Mouse (Mus musculus) neural tube, embryonic 13.5 days (tissue): Measurements from ENCODE around the gene Bak1. TPM values are rescaled to one million over a fixed set of nuclear protein-coding genes. Genes with fewer than 3 reads are reported as not detected.

ENCODE experiments used
- ATAC-seq: fragments of 200-750 bp; cut with Nextera tagmentation; 2 replicates; pipeline ENCODE4 v1.8.0; 2017; ENCODE audit warnings: low read depth, mild to moderate bottlenecking, moderate TSS enrichment, moderate library complexity
- H3K27ac ChIP-seq: fragments of 300-500 bp; sonication (generic); replicated peaks from 2 replicates; pipeline ENCODE4 v1.5.1; 2015; ENCODE audit warnings: moderate library complexity, mild to moderate bottlenecking, inconsistent platforms
- H3K27me3 ChIP-seq: fragments of 300-500 bp; sonication (generic); 2 replicates; pipeline ENCODE4 v1.6.1; 2015; ENCODE audit warnings: mild to moderate bottlenecking, inconsistent platforms
- H3K36me3 ChIP-seq: fragments of 300-500 bp; sonication (generic); 2 replicates; pipeline ENCODE4 v1.6.1; 2015; ENCODE audit warnings: mild to moderate bottlenecking, inconsistent platforms
- H3K4me1 ChIP-seq: fragments of 300-500 bp; sonication (generic); replicated peaks from 2 replicates; pipeline ENCODE4 v1.6.1; 2015; ENCODE audit warnings: inconsistent platforms
- H3K4me2 ChIP-seq: fragments of 300-500 bp; sonication (generic); 2 replicates; pipeline ENCODE4 v1.6.1; 2015; ENCODE audit warnings: inconsistent platforms, mild to moderate bottlenecking, moderate library complexity
- H3K4me3 ChIP-seq: fragments of 300-500 bp; sonication (generic); 2 replicates; pipeline ENCODE4 v1.5.1; 2015; ENCODE audit warnings: mild to moderate bottlenecking, inconsistent platforms
- H3K9ac ChIP-seq: fragments of 300-500 bp; sonication (generic); 2 replicates; pipeline ENCODE4 v1.6.1; 2015; ENCODE audit warnings: moderate library complexity, mild to moderate bottlenecking, inconsistent platforms
- H3K9me3 ChIP-seq: fragments of 300-500 bp; sonication (generic); 2 replicates; pipeline ENCODE4 v1.6.1; 2016; ENCODE audit warnings: inconsistent platforms
- WGBS: fragments of 180-500 bp; shearing (Covaris S2); methylation state at CpG from one replicate; pipeline ENCODE4 v1.1.7; 2015; 5-methylcytosine and 5-hydroxymethylcytosine counted together
- polyA plus RNA-seq: library from polyadenylated mRNA; unstranded; fragments of >200 nt; fragmentation: Nextera tagmentation; extraction: Ambion mirVana; gene quantifications from 2 replicates; pipeline ENCODE4 v1.2.1, GENCODE M21; 2015

Bak1 gene
- polyA plus RNA-seq, 1 experiment from 2014 or later: 3.3 TPM

- Histone ChIP-seq H3K27me3 (no peaks in the 10 kb centered on the region), H3K4me3 (no peak overlapping the region), H3K4me2 (no peak overlapping the region), H3K9me3 (no peaks in the 10 kb centered on the region), H3K9ac (no peak overlapping the region), H3K27ac (no peak overlapping the region), H3K36me3 (no peaks in the 10 kb centered on the region), H3K4me1 (peaks cover 10% of the 10 kb centered on the region)
- 86% methylated on average over 7 of the region's 7 CpGs for WGBS
- no peak for ATAC-seq
These were observed 37.3 kb upstream of the Bak1 start for GRCm38 (mm10) chr17:27066065-27066464.

GRCm38 (mm10) chr17:27064195-27064594 is 35.4 kb upstream of the Bak1 start:
- Histone ChIP-seq H3K9me3 (no peaks in the 10 kb centered on the region), H3K27ac (no peak overlapping the region), H3K4me2 (no peak overlapping the region), H3K27me3 (peaks cover 15% of the 10 kb centered on the region), H3K36me3 (no peaks in the 10 kb centered on the region), H3K4me1 (peaks cover under 1% of the 10 kb centered on the region), H3K4me3 (no peak overlapping the region), H3K9ac (no peak overlapping the region)
- 91% methylated on average over 2 of the region's 2 CpGs for WGBS
- ATAC-seq: no peak

- H3K27me3 ChIP-seq: peaks cover 20% of the 10 kb centered on the region
- H3K27ac ChIP-seq: no peak overlapping the region
- H3K36me3 ChIP-seq: no peaks in the 10 kb centered on the region
- no peaks in the 10 kb centered on the region for H3K9me3 ChIP-seq
- H3K4me3 ChIP-seq: no peak overlapping the region
- no peak overlapping the region for H3K9ac ChIP-seq
- no peak for ATAC-seq
- no peak overlapping the region for H3K4me2 ChIP-seq
- WGBS: 59% methylated on average over 6 of the region's 6 CpGs
- H3K4me1 ChIP-seq: 0 out of 2 replicates have a peak, but pooled peaks cover 1% of the 10 kb centered on the region
These were observed 34.9 kb upstream of the Bak1 start for GRCm38 (mm10) chr17:27063717-27064116.

GRCm38 (mm10) chr17:27062684-27063083 is 33.9 kb upstream of the Bak1 start:
- H3K4me2 ChIP-seq: no peak overlapping the region
- ATAC-seq: no peak
- no peak overlapping the region for H3K9ac ChIP-seq
- 90% methylated on average over 7 of the region's 7 CpGs for WGBS
- H3K27me3 ChIP-seq: peaks cover 30% of the 10 kb centered on the region
- no peak overlapping the region for H3K27ac ChIP-seq
- no peaks in the 10 kb centered on the region for H3K36me3 ChIP-seq
- H3K9me3 ChIP-seq: no peaks in the 10 kb centered on the region
- no peak overlapping the region for H3K4me3 ChIP-seq
- peaks cover 10% of the 10 kb centered on the region for H3K4me1 ChIP-seq

- Histone ChIP-seq H3K4me3 (no peak overlapping the region), H3K36me3 (no peaks in the 10 kb centered on the region), H3K9ac (no peak overlapping the region), H3K4me2 (no peak overlapping the region), H3K27ac (no peak overlapping the region), H3K4me1 (peaks cover 20% of the 10 kb centered on the region), H3K27me3 (peaks cover 40% of the 10 kb centered on the region), H3K9me3 (no peaks in the 10 kb centered on the region)
- ATAC-seq: no peak
- whole genome bisulfite sequencing: 89% methylated on average over 3 of the region's 3 CpGs
These were observed 32.9 kb upstream of the Bak1 start for GRCm38 (mm10) chr17:27061727-27062126.

DNA sequence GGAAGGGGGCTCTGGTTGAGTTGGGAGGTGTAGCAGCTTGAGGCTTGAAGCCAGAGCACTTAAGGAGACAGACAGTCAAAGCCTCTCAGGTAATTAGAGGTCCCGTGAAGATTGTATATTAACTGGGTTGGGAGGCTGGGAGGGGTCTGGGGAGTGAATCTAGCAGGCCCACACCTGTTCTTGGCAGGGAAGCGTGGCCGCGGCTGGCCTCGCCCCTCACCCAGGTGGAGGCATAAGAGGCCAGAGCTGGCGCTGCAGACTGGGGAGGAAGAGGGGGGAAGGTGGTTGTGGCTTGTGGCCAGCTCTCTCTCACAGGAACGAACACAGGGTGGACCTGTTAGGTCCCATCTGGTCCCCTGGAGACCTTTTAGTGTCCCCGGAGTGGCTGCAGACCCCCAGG is 31.9 kb upstream of the Bak1 start:
- 86% methylated on average over 8 of the region's 8 CpGs for WGBS

GRCm38 (mm10) chr17:27057517-27058055 is 28.8 kb upstream of the Bak1 start:
- 2% methylated on average over 24 of the region's 24 CpGs for WGBS
- peaks cover 63% of the 10 kb centered on the region for H3K27me3 ChIP-seq

More for the DNA sequence above, 31.9 kb upstream of the Bak1 start:
- Histone ChIP-seq H3K9me3 (no peaks in the 10 kb centered on the region), H3K4me2 (no peak overlapping the region), H3K4me1 (peaks cover 28% of the 10 kb centered on the region), H3K27me3 (peaks cover 50% of the 10 kb centered on the region), H3K27ac (no peak overlapping the region), H3K9ac (no peak overlapping the region), H3K36me3 (no peaks in the 10 kb centered on the region), H3K4me3 (no peak overlapping the region)
- no peak for ATAC-seq

DNA sequence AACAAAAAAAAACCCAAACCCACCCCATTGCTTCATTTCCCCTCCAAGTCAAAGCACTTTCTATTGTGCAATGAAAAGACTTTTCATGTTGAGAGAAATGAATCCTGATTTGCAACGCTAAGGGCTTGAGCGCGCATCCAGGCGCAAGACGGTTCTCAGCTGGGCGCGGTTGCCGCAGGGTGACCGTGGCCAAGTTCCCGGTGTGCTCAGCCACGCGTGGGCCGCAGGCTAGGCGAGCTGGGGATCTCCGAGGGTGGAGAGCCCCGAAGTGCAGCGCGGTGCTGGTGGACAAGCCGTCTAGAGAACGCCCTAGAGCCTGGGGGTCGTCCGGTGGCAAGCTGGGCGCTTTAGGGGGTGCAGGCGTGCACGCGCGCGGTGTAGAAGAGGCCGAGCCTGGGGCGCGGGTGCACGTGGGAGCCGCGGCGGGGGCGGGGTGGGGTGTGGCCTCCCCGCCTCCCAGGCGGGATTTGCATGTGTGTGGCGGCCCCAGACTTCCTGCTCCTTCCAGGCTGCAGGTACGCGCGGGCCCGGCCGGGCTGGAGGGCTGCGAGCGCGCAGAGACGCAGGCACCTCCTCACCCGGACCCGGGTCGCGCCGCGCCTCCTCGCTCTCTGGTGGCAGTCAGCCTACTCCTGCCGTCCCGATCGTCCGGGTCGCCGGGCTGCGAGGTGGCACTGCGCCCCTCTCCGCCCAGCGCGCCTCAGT is 28.2 kb upstream of the Bak1 start, which contains the start of gene Itpr3:
Itpr3 (plus strand) TSS at position 493 of the 705 bp plus-strand sequence.
- H3K9ac ChIP-seq: peak within 1 kb of the TSS; percentile 61
- H3K4me1 ChIP-seq: peaks cover 28% of the 10 kb centered on the region
- no peaks in the 10 kb centered on the region for H3K36me3 ChIP-seq
- peak; percentile 45 for ATAC-seq
- peak within 1 kb of the TSS; percentile 76 for H3K4me2 ChIP-seq
- H3K27me3 ChIP-seq: peaks cover 63% of the 10 kb centered on the region
- peak within 1 kb of the TSS; percentile 69; the same call in 1 of the 2 replicates for H3K27ac ChIP-seq
- WGBS: under 1% methylated on average over 62 of the region's 66 CpGs
- H3K9me3 ChIP-seq: no peaks in the 10 kb centered on the region
- H3K4me3 ChIP-seq: peak within 1 kb of the TSS; percentile 48

More at GRCm38 (mm10) chr17:27057517-27058055, 28.8 kb upstream of the Bak1 start:
- peaks cover 28% of the 10 kb centered on the region for H3K4me1 ChIP-seq
- H3K9ac ChIP-seq: peak overlapping the region; percentile 61
- peak; percentile 33; the same call in 1 of the 2 replicates for ATAC-seq
- peak overlapping the region; percentile 76 for H3K4me2 ChIP-seq
- H3K27ac ChIP-seq: no peak overlapping the region
- H3K9me3 ChIP-seq: no peaks in the 10 kb centered on the region
- H3K36me3 ChIP-seq: no peaks in the 10 kb centered on the region
- peak overlapping the region; percentile 48 for H3K4me3 ChIP-seq

DNA sequence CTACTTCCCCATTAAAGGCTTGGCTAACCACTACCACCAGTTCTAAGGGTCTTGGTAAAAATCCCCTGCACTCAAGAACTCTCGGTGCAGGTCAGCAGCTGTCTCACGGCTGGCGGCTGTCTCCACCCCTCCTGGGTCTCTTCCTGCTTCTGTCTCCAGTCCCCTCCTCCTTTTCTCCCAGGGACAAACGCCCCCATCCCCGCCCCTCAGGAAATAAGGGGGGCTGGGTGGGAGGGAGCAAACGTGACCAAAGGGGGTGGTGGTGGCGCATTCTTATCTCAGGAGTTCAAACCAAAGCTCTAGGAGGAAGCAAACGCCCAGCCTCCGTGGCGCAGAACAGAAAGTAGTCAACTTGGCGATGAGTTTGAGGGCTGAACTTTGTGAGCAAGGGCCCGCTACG is 27.4 kb upstream of the Bak1 start:
- H3K9ac ChIP-seq: no peak overlapping the region
- H3K4me1 ChIP-seq: peaks cover 32% of the 10 kb centered on the region
- under 1% methylated on average over 13 of the region's 13 CpGs for WGBS
- H3K4me2 ChIP-seq: peak overlapping the region; percentile 76
- peaks cover 63% of the 10 kb centered on the region for H3K27me3 ChIP-seq
- no peak for ATAC-seq
- peak overlapping the region; percentile 69; the same call in 1 of the 2 replicates for H3K27ac ChIP-seq
- no peaks in the 10 kb centered on the region for H3K36me3 ChIP-seq
- peak overlapping the region; percentile 48 for H3K4me3 ChIP-seq
- H3K9me3 ChIP-seq: no peaks in the 10 kb centered on the region

DNA sequence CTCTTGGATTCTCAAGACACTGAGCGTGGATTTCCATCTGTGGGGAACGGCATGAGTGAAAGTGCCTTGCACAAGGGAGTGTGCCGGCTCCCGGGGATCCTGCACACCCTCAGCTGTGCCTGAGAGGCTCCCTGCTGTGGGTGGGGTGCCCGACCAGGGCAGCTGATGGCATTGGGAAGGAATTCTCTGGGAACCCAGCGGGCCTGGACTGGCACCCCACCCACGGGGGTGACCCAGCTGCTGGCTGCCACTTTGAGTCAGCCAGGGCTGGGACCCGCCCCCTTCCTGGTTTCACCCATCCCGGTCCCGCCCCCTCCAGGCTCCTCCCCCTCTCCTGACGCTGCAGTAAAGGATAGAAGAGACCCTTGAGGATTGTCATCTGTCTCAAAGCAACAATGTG is 22.7 kb upstream of the Bak1 start:
- Histone ChIP-seq H3K4me1 (peaks cover 15% of the 10 kb centered on the region), H3K4me3 (no peak overlapping the region), H3K27ac (no peak overlapping the region), H3K27me3 (peaks cover 21% of the 10 kb centered on the region), H3K9ac (no peak overlapping the region), H3K9me3 (no peaks in the 10 kb centered on the region), H3K4me2 (no peak overlapping the region), H3K36me3 (no peaks in the 10 kb centered on the region)
- ATAC-seq: no peak
- 31% methylated on average over 11 of the region's 11 CpGs for WGBS

DNA sequence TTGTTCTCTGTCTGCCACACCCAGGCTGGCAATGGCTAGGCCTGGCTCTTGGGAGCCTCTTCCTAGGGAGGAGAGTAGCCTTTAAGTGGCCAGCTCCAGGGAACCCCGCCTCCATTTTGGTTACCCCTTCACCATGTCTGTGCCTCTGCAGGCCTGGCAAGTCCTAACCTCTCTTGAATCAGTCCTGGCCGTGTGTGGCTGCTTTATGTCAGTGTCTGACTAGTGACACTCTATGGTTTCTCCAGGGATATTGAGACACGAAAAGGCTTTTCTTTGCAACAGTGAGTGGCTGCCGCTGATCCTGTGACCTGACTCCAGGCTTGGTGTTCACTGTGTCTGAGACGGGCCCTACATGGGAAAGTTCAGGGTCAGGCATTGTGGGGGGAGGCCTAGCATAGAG is 22.0 kb upstream of the Bak1 start:
- H3K4me3 ChIP-seq: no peak overlapping the region
- WGBS: 68% methylated on average over 5 of the region's 5 CpGs
- no peak overlapping the region for H3K4me2 ChIP-seq
- no peak for ATAC-seq
- H3K36me3 ChIP-seq: no peaks in the 10 kb centered on the region
- 0 out of 2 replicates have a peak overlapping the region, but pooled peaks have one; percentile 18 for H3K27ac ChIP-seq
- H3K9ac ChIP-seq: no peak overlapping the region
- H3K4me1 ChIP-seq: peaks cover 9% of the 10 kb centered on the region
- peaks cover 14% of the 10 kb centered on the region for H3K27me3 ChIP-seq
- no peaks in the 10 kb centered on the region for H3K9me3 ChIP-seq

- WGBS: 75% methylated on average over 14 of the region's 14 CpGs
- no peaks in the 10 kb centered on the region for H3K9me3 ChIP-seq
- no peak overlapping the region for H3K4me2 ChIP-seq
- peaks cover 9% of the 10 kb centered on the region for H3K4me1 ChIP-seq
- no peaks in the 10 kb centered on the region for H3K27me3 ChIP-seq
- H3K27ac ChIP-seq: peak overlapping the region; percentile 72
- H3K4me3 ChIP-seq: no peak overlapping the region
- H3K9ac ChIP-seq: no peak overlapping the region
- no peaks in the 10 kb centered on the region for H3K36me3 ChIP-seq
- no peak for ATAC-seq
These were observed 19.8 kb upstream of the Bak1 start for GRCm38 (mm10) chr17:27048445-27049239.
